Mouse (Mus musculus) CD4-positive, CD25-positive, alpha-beta regulatory T cell (primary cell): ENCODE results near the gene Gjb6. TPM values are rescaled to one million over a fixed set of nuclear protein-coding genes. Genes with fewer than 3 reads are reported as not detected.

Source experiments
- polyA plus RNA-seq: library from polyadenylated mRNA; unstranded; fragments of 100-300 nt; shearing (Covaris generic); gene quantifications from one replicate; pipeline ENCODE4 v1.2.1, GENCODE M21; 2017

The Gjb6 gene
- polyA plus RNA-seq, result 0.13 TPM

GRCm38 (mm10) chr14:57133161-57133661, at the start of gene Gjb6:
TSS of gene Gjb6 (minus strand) at chr14:57133611.

GRCm38 (mm10) chr14:57115823-57116544, 17.4 kb downstream of the Gjb6 start, which contains the start of gene Gm4491:
TSS of gene Gm4491 (minus strand) at chr14:57115883.

GRCm38 (mm10) chr14:57104106-57105023, 29.0 kb downstream of the Gjb6 start, which contains the start of gene Gjb2:
TSS of gene Gjb2 (minus strand) at chr14:57104702.

Other genes with a start within 250 kb of the Gjb6 start
- 77.9 TPM for gene Zmym2, start 247.0 kb downstream of the Gjb6 start, polyA plus RNA-seq
- gene Gja3, start 75.5 kb downstream of the Gjb6 start, polyA plus RNA-seq, result not detected
- gene Gjb2, start 28.9 kb downstream of the Gjb6 start, polyA plus RNA-seq, result 3.1 TPM
- not detected for gene Gm4491, start 17.7 kb downstream of the Gjb6 start, polyA plus RNA-seq